Mouse (Mus musculus): Measurements from ENCODE around the gene Gm49322.

The Gm49322 gene

DNA sequence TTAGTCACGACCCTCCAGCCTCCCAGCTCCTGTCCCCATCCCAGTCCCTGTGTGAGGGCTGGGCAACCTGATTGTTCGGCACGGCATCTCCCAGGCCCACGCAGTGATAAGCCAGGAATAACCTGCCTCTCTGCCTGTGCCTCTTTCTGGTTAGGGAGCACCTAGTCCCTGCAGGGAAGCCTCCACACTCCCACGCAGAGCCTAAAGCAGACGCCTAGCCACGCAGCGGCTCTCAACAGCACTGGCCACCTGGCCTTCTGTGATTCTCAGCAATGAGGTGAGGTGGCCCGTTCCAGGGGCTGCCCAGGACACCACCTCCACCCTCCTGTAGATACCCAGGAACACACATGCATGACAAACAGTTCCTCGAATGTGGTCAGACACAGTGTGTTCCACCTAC lies 44.6 kb downstream of the Gm49322 start:
- in situ Hi-C loops (cut with MboI, MseI) = no loop called here

DNA sequence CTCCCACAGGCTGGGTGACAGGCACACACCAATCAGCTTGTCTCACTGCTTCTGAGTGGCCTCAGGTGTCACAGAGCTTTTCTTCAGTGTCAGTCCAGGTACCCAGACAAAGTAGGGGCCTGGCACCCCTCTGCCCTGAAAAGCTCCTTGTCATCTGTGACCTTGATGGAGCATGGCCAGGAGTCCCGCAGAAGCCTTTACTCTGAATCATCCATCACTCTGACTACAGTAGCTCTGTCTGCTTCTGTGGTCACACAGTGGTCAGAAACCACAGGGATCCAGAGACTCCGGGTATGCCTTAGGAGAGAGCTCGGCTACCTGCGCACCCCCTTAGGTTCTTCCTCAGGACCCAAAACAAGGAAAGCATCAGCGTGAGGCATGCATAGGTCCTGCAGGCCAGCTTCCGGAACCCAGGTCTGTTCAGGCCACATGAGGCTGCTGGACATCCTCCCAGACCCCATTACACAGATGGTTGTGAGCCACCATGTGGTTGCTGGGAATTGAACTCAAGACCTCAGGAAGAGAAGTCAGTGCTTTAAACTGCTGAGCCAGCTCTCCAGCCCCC lies 47.4 kb downstream of the Gm49322 start:
- in situ Hi-C loops (cut with MboI, MseI) = no loop called here

DNA sequence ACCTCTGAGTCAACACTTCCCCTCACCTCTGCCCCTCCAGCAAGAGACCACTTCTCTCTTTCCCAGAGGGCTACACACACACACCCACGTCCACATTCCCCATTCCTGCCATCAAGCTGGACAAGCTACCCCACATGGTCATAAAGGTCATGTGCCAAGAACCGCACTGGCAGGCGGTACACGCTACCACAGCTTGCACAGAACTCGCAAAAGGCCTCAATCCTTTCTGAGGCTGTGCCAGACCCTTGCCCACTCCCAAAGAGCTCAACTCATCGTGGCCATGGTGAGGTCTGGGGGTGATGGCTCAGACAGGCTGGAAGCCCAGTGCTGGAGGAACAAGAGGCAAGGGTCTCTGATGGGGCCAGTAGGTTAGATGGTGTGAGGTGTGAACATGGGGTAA lies 49.0 kb downstream of the Gm49322 start:
- in situ Hi-C loops (cut with MboI, MseI) = loop anchor here in 1 of 2 experiments (5.0 kb wide), 1 partner anchor 47 kb away; the partner anchor contains the start of genes Izumo4 and Mob3a

DNA sequence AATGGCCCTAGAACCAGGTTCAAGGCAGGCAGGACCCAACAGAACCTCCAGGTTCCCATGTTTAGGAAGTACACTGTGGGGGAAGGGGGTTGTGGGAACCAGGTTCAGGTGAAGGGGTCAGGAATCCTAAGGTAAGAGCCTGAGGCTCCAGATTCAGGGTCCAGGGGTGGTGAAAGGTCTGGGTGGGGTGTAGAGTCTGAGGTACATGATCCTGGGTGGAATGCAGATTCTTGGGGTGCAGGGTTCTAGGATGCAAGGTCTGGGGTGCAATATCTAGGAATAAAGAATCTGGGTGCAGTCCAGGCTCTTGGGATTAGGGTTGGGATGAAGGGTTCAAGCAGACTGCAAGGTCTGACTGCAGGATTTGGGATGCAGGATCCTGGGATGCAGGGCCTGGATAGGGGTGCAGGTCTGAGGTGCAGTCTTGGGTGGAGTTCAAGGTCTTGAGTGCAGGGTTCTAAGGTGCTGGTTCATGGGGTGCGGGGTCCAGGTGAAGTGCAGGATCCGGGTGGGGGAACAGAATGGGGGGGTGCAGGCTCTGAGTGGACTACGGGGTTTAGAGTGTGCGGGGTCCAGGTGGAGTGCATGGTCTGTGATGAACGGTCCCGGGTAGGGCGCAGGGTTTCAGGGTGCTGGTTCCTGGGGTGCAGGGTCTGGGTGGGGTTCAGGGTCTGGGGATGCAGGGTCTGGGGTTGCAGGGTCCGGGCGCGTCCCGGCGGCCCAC lies 49.7 kb downstream of the Gm49322 start:
- in situ Hi-C loops (cut with MboI, MseI) = loop anchor here in 1 of 2 experiments (5.0 kb wide), 1 partner anchor 47 kb away; the partner anchor contains the start of genes Izumo4 and Mob3a

DNA sequence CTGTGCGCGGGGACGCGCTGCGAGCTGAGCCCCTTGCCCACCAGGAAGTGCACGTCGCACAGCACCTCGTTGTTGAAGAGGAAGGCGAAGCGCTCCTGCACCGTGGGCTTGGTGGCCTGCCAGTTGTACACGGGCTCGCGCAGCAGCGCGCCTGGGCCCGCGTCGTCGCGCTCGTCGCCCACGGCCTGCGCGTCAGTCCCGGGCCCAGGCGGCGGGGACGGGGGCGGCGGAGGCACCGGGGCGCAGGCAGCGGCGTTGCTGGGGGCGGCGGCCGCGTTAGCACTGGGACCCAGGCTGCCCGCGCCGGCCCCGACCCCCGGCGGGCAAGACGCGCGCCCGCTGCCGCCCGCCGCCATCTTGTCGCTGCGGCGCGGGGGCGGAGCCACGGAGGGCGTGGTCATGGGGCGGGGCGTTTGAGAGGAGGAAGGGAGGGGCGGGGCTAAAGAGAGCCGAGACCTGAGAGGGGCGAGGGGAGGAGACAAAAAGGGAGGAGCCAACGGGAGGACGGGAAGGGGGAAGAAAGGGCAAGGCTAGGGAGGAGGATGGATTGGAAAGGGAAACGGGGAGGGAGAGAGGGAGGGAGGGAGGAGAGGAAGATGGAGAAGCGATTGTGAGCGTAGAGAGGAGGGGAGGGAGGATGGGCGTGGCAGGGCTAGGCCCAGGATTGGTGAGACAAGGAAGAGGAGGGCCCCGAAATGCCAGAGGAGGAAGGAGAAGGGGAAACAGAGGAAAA lies 50.5 kb downstream of the Gm49322 start:
- in situ Hi-C loops (cut with MboI, MseI) = loop anchor here in 1 of 2 experiments (5.0 kb wide), 1 partner anchor 46 kb away; the partner anchor contains the start of genes Izumo4 and Mob3a

DNA sequence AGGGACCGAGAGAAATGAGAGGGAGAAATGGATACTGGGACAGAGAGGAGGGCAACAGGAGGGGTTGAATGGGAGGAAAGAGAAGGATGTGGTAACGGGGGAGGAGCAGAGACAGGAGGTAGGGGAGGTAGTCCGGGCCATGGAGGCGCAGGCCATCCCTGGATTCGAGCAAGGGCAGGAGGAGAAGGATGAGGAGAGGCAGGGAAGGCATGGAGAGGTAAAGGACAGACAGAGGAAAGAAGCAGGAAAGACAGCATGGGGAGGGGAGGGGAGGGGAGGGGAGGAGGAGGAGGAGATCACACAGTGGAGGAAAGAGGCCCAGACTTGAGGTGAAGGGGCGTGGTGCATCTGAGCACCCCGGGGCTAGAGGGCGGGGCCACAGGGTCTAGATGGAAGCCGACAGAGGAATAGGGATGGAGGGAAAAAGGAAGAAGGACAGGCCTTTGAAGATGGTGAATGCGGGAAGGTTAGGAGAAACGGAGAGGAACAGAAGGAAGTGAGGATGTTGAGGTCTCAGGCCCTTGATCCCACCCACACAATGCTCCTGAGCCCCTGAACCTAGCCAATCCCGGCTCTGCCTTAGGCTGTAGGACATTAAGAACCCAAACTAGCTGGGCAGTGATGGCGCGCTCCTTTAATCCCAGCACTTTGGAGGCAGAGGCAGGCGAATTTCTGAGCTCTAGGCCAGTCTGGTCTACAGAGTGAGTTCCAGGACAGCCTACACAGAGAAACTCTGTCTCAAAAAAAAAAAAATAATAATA lies 51.2 kb downstream of the Gm49322 start, which contains the start of gene Btbd2:
Btbd2 (minus strand) TSS at position 209 of the 761 bp plus-strand sequence.
- in situ Hi-C loops (cut with MboI, MseI) = loop anchor here in 1 of 2 experiments (5.0 kb wide), 1 partner anchor 45 kb away; the partner anchor contains the start of genes Izumo4 and Mob3a

DNA sequence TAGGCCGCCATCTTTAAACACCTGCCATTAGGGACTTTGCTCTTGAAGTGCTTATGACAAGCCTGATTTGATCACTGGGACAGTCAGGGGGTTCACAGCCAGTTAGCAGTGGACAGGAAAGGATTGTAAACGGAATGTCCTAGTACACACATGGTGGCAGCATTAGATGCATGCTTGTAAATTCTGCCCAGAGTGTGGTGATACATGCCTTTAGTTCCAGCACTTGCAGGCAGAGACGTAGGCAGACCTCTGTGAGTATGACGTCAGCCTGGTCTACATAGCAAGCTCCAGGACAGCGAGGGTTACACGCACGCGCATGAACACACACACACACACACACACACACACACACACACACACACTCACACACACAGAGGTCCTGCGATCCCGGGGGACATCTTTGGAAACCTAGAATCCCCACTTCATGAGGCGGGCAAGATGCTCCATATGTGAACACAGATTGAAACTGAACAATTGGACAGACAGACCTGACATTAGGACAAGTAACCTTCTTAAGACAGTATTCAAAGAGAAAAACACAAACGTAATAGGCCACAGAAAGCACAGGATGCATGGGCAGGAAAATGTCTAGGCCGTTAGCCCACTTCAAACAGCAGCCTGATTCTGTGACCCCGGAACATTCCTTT lies 52.5 kb downstream of the Gm49322 start:
- in situ Hi-C loops (cut with MboI, MseI) = loop anchor here in 1 of 2 experiments (5.0 kb wide), 1 partner anchor 44 kb away; the partner anchor contains the start of genes Izumo4 and Mob3a

DNA sequence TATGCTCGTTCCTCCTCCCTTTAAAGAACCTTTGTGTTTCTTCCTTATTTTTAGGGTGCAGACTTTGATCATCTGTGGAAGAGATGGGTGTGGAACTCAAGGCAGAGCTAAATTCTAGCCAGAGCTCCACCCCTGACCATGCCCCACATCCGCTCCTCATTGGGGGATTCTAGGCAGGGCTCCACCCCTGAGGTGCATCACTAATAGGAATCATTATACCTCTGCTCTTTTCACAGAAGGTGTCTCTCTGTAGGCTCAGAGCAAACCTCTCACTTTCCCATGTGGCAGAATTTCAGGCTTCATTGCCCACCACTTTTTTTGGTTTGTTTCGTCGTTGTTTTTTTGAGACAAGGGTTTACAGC lies 53.0 kb downstream of the Gm49322 start:
- in situ Hi-C loops (cut with MboI, MseI) = loop anchor here in 1 of 2 experiments (5.0 kb wide), 1 partner anchor 43 kb away; the partner anchor contains the start of genes Izumo4 and Mob3a

DNA sequence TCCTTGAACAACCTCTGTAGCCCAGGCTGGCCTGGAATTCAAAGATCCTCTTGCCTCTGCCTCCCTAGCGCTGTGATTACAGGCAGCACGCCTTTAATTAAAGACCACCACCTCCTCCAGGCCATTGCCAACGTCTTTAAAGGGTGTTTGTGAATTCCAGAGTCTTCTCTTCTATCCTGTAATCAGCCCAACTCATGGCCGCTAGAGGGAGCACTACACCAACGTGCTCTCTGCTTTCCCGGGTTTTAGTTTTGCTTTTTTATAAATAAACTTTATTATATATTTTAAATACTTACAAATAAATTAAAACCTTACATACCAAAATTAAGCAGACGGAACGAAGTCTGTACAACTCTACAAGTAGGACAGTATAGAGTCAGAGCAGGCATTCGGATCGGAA lies 53.4 kb downstream of the Gm49322 start:
- in situ Hi-C loops (cut with MboI, MseI) = loop anchor here in 1 of 2 experiments (5.0 kb wide), 1 partner anchor 43 kb away; the partner anchor contains the start of genes Izumo4 and Mob3a

DNA sequence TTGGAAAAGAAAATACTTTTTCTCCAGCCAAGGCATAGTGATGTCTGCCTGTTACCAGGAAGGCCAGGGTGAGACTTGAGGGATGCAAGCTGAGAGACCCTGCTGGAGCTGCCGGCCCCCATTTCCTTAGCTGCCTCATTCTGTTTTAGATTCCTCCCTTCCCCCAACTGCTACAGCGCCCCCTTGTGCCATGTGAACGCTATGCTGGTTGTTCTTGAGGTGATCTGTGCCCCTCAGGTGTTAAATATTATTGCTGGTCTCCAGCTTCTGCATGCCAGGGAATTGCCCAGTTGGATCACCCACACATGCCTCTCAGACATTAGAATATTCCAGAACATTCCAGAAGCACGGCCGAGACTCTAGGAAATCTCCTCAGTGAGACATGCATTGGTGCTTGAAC lies 55.3 kb downstream of the Gm49322 start:
- in situ Hi-C loops (cut with MboI, MseI) = no loop called here

DNA sequence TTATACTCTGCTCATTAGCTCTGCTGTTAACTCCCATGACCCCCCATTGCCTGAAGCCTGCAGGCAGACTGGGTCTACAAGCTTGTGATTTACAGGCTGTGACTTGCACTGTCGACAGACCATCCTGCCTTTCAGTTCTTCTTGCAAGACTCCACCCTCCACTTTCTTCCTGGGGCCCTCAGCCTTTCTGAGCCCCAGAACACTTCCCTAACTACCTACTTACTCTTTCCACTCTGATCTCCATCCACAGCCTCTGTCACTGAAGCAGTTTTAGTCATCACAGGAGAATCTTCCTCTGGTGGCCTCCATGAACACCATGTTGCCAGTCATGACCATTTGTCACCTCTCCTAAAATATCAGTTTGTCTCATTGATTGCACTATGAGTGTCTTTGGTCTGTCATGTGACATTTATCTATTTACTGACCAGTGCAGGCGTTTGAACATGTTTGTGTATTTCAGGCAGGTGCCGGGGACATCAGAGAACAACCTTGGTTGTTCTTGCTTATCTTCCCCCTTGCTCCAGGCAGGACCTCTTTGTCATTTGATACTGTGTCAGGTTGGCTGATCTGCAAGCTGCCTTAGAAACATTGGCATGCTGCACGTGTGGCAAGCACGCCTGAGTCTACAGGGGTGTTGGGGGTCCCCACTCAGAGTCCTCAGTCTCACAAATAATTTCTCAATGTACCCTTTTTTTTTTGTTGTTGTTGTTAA lies 57.8 kb downstream of the Gm49322 start:
- in situ Hi-C loops (cut with MboI, MseI) = no loop called here

DNA sequence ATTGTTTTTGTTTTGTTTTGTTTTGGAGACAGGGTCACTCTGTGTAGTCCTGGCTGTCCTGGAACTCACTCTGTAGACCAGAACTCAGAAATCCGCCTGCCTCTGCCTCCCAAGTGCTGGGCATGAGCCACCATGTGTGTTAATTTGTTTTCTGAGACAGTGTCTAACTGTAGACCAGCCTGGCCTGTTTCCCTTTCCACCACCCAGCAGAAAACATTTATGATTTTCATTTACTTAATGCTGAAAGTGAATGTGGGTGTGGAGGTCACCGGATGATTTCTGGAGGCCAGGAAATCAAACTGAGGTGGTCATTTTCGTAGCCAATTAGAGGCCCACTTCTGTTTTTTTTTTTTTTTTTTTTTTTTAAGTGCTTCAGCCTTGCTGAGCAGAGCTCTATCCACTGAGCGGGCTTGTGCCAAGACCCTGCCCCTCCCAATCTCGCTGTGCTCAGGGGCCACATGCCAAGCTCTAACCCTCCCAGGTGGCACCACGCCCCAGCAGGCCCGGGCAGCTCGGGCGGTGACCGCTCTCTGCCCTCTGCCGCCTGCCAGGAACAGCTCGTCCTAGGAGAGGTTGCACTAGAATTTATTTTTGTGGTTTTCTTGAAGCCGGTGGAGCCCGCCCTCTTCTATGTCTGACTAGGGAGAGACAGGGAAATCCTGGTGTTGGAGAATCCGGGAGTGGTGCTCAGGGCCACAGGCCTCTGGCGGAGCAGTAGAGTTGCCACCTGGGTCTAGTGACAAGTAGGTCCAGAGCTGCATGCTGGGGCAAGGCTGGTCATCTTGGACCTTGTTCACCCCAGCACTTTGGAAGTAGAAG lies 58.6 kb downstream of the Gm49322 start:
- in situ Hi-C loops (cut with MboI, MseI) = no loop called here

DNA sequence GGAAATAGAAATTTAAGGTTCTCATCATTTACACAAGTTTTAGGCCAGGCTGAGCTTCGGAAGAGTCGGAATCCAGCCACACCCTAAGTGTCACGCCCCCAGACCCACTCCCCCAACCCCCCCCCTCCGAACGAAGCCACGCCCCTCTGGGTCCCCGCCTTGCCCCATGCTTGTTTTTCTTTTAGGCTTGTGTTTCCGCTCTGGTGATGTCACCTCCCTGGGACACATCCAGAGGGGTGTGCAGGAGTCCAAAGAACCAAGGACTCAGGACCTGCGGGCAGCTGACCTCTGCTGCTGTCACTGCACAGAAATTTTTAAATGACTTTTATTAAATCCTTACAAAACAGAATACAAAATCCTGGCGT lies 59.2 kb downstream of the Gm49322 start:
- in situ Hi-C loops (cut with MboI, MseI) = no loop called here
